In the genomic region with DNA sequence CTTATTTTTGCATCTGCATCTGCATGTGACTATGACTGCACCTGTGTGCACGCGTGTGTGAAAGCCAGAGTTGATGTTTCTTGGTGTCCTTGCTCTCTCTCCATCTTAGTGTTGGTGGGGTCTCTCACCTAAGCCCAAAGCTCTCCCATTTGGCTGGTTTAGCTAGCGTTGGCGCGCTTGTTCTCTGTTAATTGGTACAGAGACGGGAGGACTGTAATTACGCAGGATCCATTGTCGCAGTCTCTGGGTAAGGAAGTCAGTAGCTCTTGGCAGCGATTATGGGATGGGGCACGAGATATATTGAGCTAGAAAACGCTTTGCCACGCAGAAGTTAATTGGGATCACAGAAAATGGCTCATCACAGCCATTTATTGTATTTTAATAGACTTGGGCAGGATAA, we compare ENCODE assay signal across 14 mouse cellular contexts. TPM values are rescaled to one million over a fixed set of nuclear protein-coding genes. Genes with fewer than 3 reads are reported as not detected.
"Had no signal": no experiment of that assay in that cellular context is flagged by ENCODE, and none has a peak within 500 bp of the region (broad histone marks: within the 10 kb centered on the region; RNA-seq: fewer than 3 reads in every experiment).

No protein-coding gene starts in this region.

- H3K9ac ChIP-seq: lung, embryonic 14.5 days; midbrain, embryonic 12.5 days; neural tube, embryonic 13.5 days; neural tube, embryonic 15.5 days had no signal

- H3K27ac ChIP-seq: midbrain, embryonic 10.5 days; midbrain, embryonic 12.5 days; neural tube, embryonic 13.5 days; neural tube, embryonic 15.5 days had no signal

- H3K36me3 ChIP-seq: midbrain, embryonic 10.5 days; midbrain, embryonic 12.5 days; neural tube, embryonic 13.5 days; neural tube, embryonic 15.5 days had no signal

- H3K27me3 ChIP-seq: midbrain, embryonic 12.5 days; neural tube, embryonic 13.5 days; neural tube, embryonic 15.5 days had no signal

- ATAC-seq: midbrain, embryonic 16.5 days had no signal

- H3K4me2 ChIP-seq: lung, embryonic 14.5 days; midbrain, embryonic 12.5 days; neural tube, embryonic 13.5 days; neural tube, embryonic 15.5 days had no signal

- DNase-seq: midbrain, embryonic 14.5 days; right cerebral cortex, adult 18-20 months; right cerebral cortex, postnatal 25 days; right cerebral cortex, postnatal 4 days; thymus, adult 18-20 months had no signal

- H3K4me3 ChIP-seq: midbrain, embryonic 10.5 days; midbrain, embryonic 12.5 days; myocyte; neural tube, embryonic 13.5 days; neural tube, embryonic 15.5 days had no signal

- H3K4me1 ChIP-seq: midbrain, embryonic 12.5 days had no signal

- H3K9me3 ChIP-seq: midbrain, embryonic 10.5 days; midbrain, embryonic 12.5 days; neural tube, embryonic 13.5 days; neural tube, embryonic 15.5 days had no signal

RNA-seq across cellular contexts. Expression of gene Rnf182, which starts 37.7 kb away (rescaled TPM):
- total RNA-seq: megakaryocyte, adult 5-6 weeks; megakaryocyte-erythroid progenitor cell, adult 5-6 weeks had no signal
- polyA plus RNA-seq: myocyte had no signal
